Mouse (Mus musculus): ENCODE data around the gene Kndc1. TPM values are rescaled to one million over a fixed set of nuclear protein-coding genes. Genes with fewer than 3 reads are reported as not detected.
A peak's percentile ranks its signal among the peaks of the same experiment; 100 is the strongest.

Kndc1 gene
- polyA plus RNA-seq, 1 experiment from 2014 or later, result 0.23 TPM

DNA sequence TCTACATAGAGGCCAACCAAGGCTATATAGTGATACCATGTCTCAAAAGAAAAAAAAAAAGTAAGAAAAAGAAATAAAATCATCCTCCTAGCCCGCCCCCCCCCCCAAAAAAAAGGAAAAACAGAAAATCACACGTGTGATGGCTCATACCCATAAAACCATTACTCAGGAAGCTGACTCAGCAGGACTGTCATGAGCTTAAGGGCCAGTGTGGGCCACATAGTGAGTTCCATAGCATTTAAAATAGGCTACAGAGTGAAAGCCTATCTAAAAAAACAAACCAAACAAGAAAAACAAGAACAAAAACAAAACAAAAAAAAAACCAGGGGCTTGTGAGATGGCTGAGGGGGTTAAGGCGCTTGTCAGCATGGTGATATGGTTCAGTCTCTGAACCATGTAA, 86.3 kb downstream of the Kndc1 start:
- H3K4me3 ChIP-seq (ENCODE audit: low read depth, low read length), result no peak overlapping the region
- peaks cover 6% of the 10 kb centered on the region; the same call in 1 of the 2 replicates for H3K4me1 ChIP-seq (replicated peaks; ENCODE audit: control insufficient read depth, insufficient read depth, low read length)
- no peaks in the 10 kb centered on the region for H3K36me3 ChIP-seq (ENCODE audit: control insufficient read depth, insufficient read depth)
- no peak overlapping the region for H3K4me2 ChIP-seq (replicated peaks; ENCODE audit: low read depth)
- no peak for ATAC-seq
- H3K9ac ChIP-seq (ENCODE audit: low read depth, low read length), result no peak overlapping the region
- WGBS, result 52% methylated on average over 3 of the region's 3 CpGs
- no peak for TF ChIP-seq CTCF (IDR thresholded peaks at IDR 0.05; ENCODE audit: low read depth)
- H3K9me3 ChIP-seq (ENCODE audit: control insufficient read depth), result no peaks in the 10 kb centered on the region
- no peaks in the 10 kb centered on the region for H3K27me3 ChIP-seq (replicated peaks; ENCODE audit: control insufficient read depth, insufficient read depth, low read length)
- no peak overlapping the region for H3K27ac ChIP-seq (ENCODE audit: low read depth, low read length)

DNA sequence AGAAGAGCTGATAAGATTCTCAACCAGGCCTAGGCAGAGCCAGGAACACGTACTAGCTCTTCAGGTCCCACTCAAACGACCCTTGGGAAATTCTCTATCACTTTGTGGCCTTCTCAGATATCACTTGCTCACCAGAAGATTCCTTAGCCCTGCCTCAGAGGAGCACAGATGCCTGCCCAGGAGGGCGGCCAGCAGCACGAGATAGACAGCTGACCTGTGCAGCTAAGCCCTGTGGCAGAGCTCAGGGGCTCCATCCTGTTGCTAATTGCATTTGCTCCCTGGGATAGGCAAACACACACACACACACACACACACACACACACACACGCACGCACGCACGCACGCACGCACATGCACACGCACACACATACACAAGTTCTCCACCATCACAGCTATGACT, 87.6 kb downstream of the Kndc1 start:
- Histone ChIP-seq H3K9me3 (ENCODE audit: control insufficient read depth) (no peaks in the 10 kb centered on the region), H3K27ac (ENCODE audit: low read depth, low read length) (no peak overlapping the region), H3K4me1 (replicated peaks; ENCODE audit: control insufficient read depth, insufficient read depth, low read length) (peaks cover 6% of the 10 kb centered on the region; the same call in 1 of the 2 replicates), H3K4me2 (replicated peaks; ENCODE audit: low read depth) (no peak overlapping the region), H3K4me3 (ENCODE audit: low read depth, low read length) (no peak overlapping the region), H3K9ac (ENCODE audit: low read depth, low read length) (no peak overlapping the region), H3K27me3 (replicated peaks; ENCODE audit: control insufficient read depth, insufficient read depth, low read length) (no peaks in the 10 kb centered on the region), H3K36me3 (ENCODE audit: control insufficient read depth, insufficient read depth) (no peaks in the 10 kb centered on the region)
- TF ChIP-seq CTCF (IDR thresholded peaks at IDR 0.05; ENCODE audit: low read depth), result no peak
- no peak for ATAC-seq
- WGBS, result 91% methylated on average over 11 of the region's 11 CpGs

DNA sequence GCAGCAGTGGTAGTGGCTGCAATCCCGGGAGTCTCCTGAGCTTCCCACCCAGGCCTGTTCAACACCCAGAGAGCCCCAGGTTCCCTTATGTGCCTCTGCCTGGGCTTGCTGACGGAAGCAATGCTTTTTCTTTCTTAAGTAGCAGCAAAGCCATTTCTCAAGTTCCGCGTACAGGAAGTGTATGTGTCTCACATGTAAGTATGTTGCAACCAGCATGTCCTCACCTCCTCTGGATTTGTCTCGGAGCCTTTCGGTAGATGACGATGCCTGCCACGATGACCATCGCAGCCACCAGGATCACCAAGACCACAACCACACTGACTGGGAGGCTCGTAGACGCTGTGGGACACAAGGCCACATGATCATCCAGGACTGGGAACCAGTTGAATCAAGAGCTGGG, 90.0 kb downstream of the Kndc1 start:
- Histone ChIP-seq H3K4me3 (ENCODE audit: low read depth, low read length) (no peak overlapping the region), H3K9ac (ENCODE audit: low read depth, low read length) (no peak overlapping the region), H3K36me3 (ENCODE audit: control insufficient read depth, insufficient read depth) (no peaks in the 10 kb centered on the region), H3K9me3 (ENCODE audit: control insufficient read depth) (no peaks in the 10 kb centered on the region), H3K4me1 (replicated peaks; ENCODE audit: control insufficient read depth, insufficient read depth, low read length) (no peaks in the 10 kb centered on the region), H3K27me3 (replicated peaks; ENCODE audit: control insufficient read depth, insufficient read depth, low read length) (no peaks in the 10 kb centered on the region), H3K27ac (ENCODE audit: low read depth, low read length) (no peak overlapping the region), H3K4me2 (replicated peaks; ENCODE audit: low read depth) (no peak overlapping the region)
- 90% methylated on average over 11 of the region's 11 CpGs for WGBS
- no peak for ATAC-seq
- no peak for TF ChIP-seq CTCF (IDR thresholded peaks at IDR 0.05; ENCODE audit: low read depth)

DNA sequence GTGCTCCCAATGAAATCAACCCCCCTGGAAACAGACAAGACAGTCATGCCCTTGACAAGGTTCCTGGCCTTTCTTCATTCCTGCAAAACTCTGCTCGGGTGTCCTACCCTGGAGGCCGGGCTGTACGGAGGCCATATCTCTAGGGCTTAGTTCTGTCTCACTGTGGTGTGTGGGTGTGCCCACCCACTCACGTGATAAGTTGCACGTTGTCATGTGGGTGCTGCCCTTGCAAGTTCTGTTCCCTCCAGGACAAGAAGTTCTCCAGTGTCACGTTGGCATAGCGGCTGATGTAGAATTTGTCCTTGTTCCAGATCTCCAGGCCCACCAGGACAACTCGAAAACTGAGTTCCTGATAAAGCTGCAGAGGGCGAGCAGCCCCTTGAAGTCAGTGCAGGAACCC, 93.8 kb downstream of the Kndc1 start:
- H3K4me3 ChIP-seq (ENCODE audit: low read depth, low read length), result no peak overlapping the region
- H3K9me3 ChIP-seq (ENCODE audit: control insufficient read depth), result no peaks in the 10 kb centered on the region
- no peaks in the 10 kb centered on the region for H3K4me1 ChIP-seq (replicated peaks; ENCODE audit: control insufficient read depth, insufficient read depth, low read length)
- no peak overlapping the region for H3K27ac ChIP-seq (ENCODE audit: low read depth, low read length)
- H3K4me2 ChIP-seq (replicated peaks; ENCODE audit: low read depth), result no peak overlapping the region
- no peak overlapping the region for H3K9ac ChIP-seq (ENCODE audit: low read depth, low read length)
- no peak for ATAC-seq
- no peaks in the 10 kb centered on the region for H3K27me3 ChIP-seq (replicated peaks; ENCODE audit: control insufficient read depth, insufficient read depth, low read length)
- no peaks in the 10 kb centered on the region for H3K36me3 ChIP-seq (ENCODE audit: control insufficient read depth, insufficient read depth)
- WGBS, result 84% methylated on average over 9 of the region's 9 CpGs
- no peak for TF ChIP-seq CTCF (IDR thresholded peaks at IDR 0.05; ENCODE audit: low read depth)

DNA sequence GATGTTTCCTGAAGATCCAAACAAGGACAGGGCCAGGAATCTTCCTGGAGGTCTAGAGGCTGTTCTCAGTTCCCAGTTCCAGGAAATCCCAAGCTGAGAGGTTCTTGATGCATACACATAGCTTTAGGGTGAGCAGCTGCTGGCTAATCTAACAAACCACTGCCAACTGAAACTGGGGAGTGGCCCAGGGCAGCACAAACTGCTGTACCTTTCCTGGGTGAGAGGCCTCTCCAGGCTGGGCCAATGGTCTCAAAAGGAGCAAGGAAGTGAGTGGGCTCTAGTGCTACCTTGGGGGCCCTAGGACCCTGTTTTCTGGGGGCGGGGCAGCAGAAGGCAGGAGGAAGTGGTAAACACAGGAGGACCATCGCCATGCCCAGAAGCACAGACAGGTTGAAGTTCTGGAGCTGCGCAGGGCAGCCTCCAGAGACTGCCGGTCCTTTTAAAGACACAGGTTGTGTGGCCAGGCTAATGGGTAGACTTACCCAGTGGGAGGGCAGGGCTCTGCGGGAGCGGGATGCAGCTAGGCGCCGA, 96.4 kb downstream of the Kndc1 start:
- no peak for TF ChIP-seq CTCF (IDR thresholded peaks at IDR 0.05; ENCODE audit: low read depth)
- Histone ChIP-seq H3K9ac (ENCODE audit: low read depth, low read length) (no peak overlapping the region), H3K9me3 (ENCODE audit: control insufficient read depth) (no peaks in the 10 kb centered on the region), H3K4me1 (replicated peaks; ENCODE audit: control insufficient read depth, insufficient read depth, low read length) (no peaks in the 10 kb centered on the region), H3K4me3 (ENCODE audit: low read depth, low read length) (no peak overlapping the region), H3K4me2 (replicated peaks; ENCODE audit: low read depth) (no peak overlapping the region), H3K36me3 (ENCODE audit: control insufficient read depth, insufficient read depth) (peaks cover 6% of the 10 kb centered on the region; the same call in 1 of the 2 replicates), H3K27ac (ENCODE audit: low read depth, low read length) (no peak overlapping the region), H3K27me3 (replicated peaks; ENCODE audit: control insufficient read depth, insufficient read depth, low read length) (no peaks in the 10 kb centered on the region)
- 74% methylated on average over 8 of the region's 8 CpGs for WGBS
- peak; percentile 78 for ATAC-seq

MicroRNA genes within 50 kb of the gene (microRNA counts, 519-probe panel; counts per million panel counts)
- microRNA mmu-miR-202-3p (2,518 counts per million, percentile 23 among the panel's probes with 10 or more counts), microRNA mmu-miR-202-5p (2,459 counts per million, percentile 22 among the panel's probes with 10 or more counts)

Small RNAs within 50 kb of the gene (microRNA-seq; reads per million reads assigned to microRNA genes)
- gene Mir202, result not detected
- gene Mir7062, result not detected
- gene mmu-mir-7686, result not detected

Other genes with a start within 250 kb of the Kndc1 start
- gene Cfap46, start 210.9 kb upstream of the Kndc1 start, polyA plus RNA-seq (2015; fragmentation: Nextera tagmentation; extraction: Ambion mirVana), result not detected in 2 replicates
- 0.08 and 0.51 TPM in 2 replicates for gene Adgra1, start 60.5 kb upstream of the Kndc1 start, polyA plus RNA-seq (2015; fragmentation: Nextera tagmentation; extraction: Ambion mirVana)
- not detected in 2 replicates for gene Utf1, start 49.1 kb downstream of the Kndc1 start, polyA plus RNA-seq (2015; fragmentation: Nextera tagmentation; extraction: Ambion mirVana)
- gene 6430531B16Rik, start 84.1 kb downstream of the Kndc1 start, polyA plus RNA-seq (2015; fragmentation: Nextera tagmentation; extraction: Ambion mirVana), result 0.16 TPM in 1 of 2 replicates, not detected in the other
- 0.29 and 0.52 TPM in 2 replicates for gene Adam8, start 97.9 kb downstream of the Kndc1 start, polyA plus RNA-seq (2015; fragmentation: Nextera tagmentation; extraction: Ambion mirVana)
- 16.0 and 17.6 TPM in 2 replicates for gene Zfp511, start 141.7 kb downstream of the Kndc1 start, polyA plus RNA-seq (2015; fragmentation: Nextera tagmentation; extraction: Ambion mirVana)
- 12.3 and 13.0 TPM in 2 replicates for gene Tubgcp2, start 142.0 kb downstream of the Kndc1 start, polyA plus RNA-seq (2015; fragmentation: Nextera tagmentation; extraction: Ambion mirVana)
- not detected in 2 replicates for gene Msx3, start 154.4 kb downstream of the Kndc1 start, polyA plus RNA-seq (2015; fragmentation: Nextera tagmentation; extraction: Ambion mirVana)
- 3.7 and 3.9 TPM in 2 replicates for gene Caly, start 187.9 kb downstream of the Kndc1 start, polyA plus RNA-seq (2015; fragmentation: Nextera tagmentation; extraction: Ambion mirVana)
- gene Prap1, start 198.7 kb downstream of the Kndc1 start, polyA plus RNA-seq (2015; fragmentation: Nextera tagmentation; extraction: Ambion mirVana), result 4,234 and 4,267 TPM in 2 replicates
- 138 and 139 TPM in 2 replicates for gene Fuom, start 207.7 kb downstream of the Kndc1 start, polyA plus RNA-seq (2015; fragmentation: Nextera tagmentation; extraction: Ambion mirVana)
- 25.8 and 28.5 TPM in 2 replicates for gene Paox, start 221.1 kb downstream of the Kndc1 start, polyA plus RNA-seq (2015; fragmentation: Nextera tagmentation; extraction: Ambion mirVana)
- gene Echs1, start 221.8 kb downstream of the Kndc1 start, polyA plus RNA-seq (2015; fragmentation: Nextera tagmentation; extraction: Ambion mirVana), result 153 and 161 TPM in 2 replicates
- 15.7 and 17.1 TPM in 2 replicates for gene Mtg1, start 242.9 kb downstream of the Kndc1 start, polyA plus RNA-seq (2015; fragmentation: Nextera tagmentation; extraction: Ambion mirVana)